Mouse (Mus musculus): Measurements from ENCODE around the gene Myd88. TPM values are rescaled to one million over a fixed set of nuclear protein-coding genes. Genes with fewer than 3 reads are reported as not detected.
"Not testable (repeated sequence)": the region's sequence is repeated elsewhere in the genome, so short reads cannot be mapped to it uniquely, and the experiment has no call there.

Gene Myd88
- total and polyA plus RNA-seq, 3 experiments = 12.3 to 27.0 (median 24.4) TPM

DNA sequence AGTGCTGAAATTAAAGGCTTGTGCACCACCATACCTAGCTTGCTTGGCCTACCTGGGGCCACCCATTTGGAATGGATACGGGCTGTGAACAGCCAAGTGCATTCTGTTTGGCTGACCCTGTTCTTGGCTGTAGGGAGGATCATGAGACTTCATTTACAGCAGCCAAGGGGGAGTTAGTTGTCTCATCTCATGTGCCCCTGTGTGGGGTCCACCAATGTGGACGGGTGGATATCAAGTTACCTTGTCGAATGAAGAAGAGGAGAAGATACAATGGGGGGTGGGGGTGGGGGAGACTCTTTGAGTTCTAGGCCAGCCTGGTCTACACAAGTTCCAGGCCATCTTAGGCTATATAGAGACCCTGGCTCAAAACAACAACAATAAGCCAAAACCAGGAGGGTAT is 33.8 kb upstream of the Myd88 start:
- 0 out of 2 replicates have a peak, but pooled peaks cover 3% of the 10 kb centered on the region for H3K4me1 ChIP-seq (ENCODE audit: insufficient read depth, low read depth, low read length)
- no peaks in the 10 kb centered on the region for H3K9me3 ChIP-seq (replicated peaks)
- peaks cover 82% of the 10 kb centered on the region for H3K36me3 ChIP-seq (replicated peaks)
- no peak overlapping the region for H3K4me3 ChIP-seq (ENCODE audit: low read depth, low read length)
- no peak for TF ChIP-seq GATA2 (IDR thresholded peaks at IDR 0.05; ENCODE audit: borderline replicate concordance, low read depth, low read length)
- no peak for TF ChIP-seq GATA1 (IDR thresholded peaks at IDR 0.05; ENCODE audit: borderline replicate concordance, low read length)
- no peak for TF ChIP-seq POLR2AphosphoS5 (IDR thresholded peaks at IDR 0.05; ENCODE audit: insufficient replicate concordance, low read depth, low read length)
- ATAC-seq (ENCODE audit: extremely low read depth, insufficient number of reproducible peaks, low FRiP score, poor library complexity, severe bottlenecking) = no peak
- H3K27me3 ChIP-seq (ENCODE audit: insufficient read depth, low read length) = no peaks in the 10 kb centered on the region
- no peak for DNase-seq (ENCODE audit: low spot score)

DNA sequence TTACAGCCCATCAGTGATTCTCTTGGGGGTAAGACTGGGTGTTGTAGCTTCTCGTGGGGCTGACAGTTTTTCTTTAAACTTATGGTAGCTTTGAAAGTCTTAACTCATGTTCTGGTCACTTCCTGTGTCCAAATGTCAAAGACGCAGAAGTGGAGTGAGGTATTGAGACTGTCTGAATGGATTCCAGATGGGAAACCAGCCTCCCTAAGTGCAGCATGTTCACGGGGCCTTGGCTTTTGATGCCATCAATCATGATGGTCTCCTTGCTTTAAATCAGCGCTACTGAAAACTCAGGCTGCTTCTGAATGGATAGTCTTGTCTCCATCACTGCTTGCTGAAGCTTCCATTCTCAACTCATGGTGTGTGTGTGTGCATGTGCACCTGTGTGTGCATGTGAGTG is 30.0 kb upstream of the Myd88 start:
- DNase-seq (ENCODE audit: low spot score) (no peak), ATAC-seq (ENCODE audit: extremely low read depth, insufficient number of reproducible peaks, low FRiP score, poor library complexity, severe bottlenecking) (no peak)
- Histone ChIP-seq H3K36me3 (replicated peaks) (peaks cover 87% of the 10 kb centered on the region), H3K4me1 (ENCODE audit: insufficient read depth, low read depth, low read length) (no peaks in the 10 kb centered on the region), H3K9me3 (replicated peaks) (no peaks in the 10 kb centered on the region), H3K4me3 (ENCODE audit: low read depth, low read length) (peak overlapping the region; percentile 2; the same call in 1 of the 2 replicates), H3K27me3 (ENCODE audit: insufficient read depth, low read length) (no peaks in the 10 kb centered on the region)
- TF ChIP-seq CTCF (IDR thresholded peaks at IDR 0.05; ENCODE audit: low read depth, low read length) = no peak
- TF ChIP-seq POLR2AphosphoS5 (IDR thresholded peaks at IDR 0.05; ENCODE audit: insufficient replicate concordance, low read depth, low read length) = no peak
- TF ChIP-seq GATA2 (IDR thresholded peaks at IDR 0.05; ENCODE audit: borderline replicate concordance, low read depth, low read length) = no peak
- no peak for TF ChIP-seq GATA1 (IDR thresholded peaks at IDR 0.05; ENCODE audit: borderline replicate concordance, low read length)

DNA sequence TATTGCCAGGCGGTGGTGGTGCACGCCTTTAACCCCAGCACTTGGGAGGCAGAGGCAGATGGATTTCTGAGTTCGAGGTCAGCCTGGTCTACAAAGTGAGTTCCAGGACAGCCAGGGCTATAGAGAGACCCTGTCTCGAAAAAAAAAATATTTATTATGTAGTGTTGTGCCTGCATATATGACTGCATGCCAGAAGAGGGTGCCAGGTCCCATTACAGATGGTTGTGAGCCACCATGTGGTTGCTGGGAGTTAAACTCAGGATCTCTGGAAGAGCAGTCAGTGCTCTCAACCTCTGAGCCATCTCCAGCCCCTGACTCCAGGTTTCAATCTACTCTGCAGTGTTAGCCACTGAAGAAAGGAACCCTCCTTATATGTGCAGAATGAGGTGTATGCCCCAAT is 29.6 kb upstream of the Myd88 start:
- DNase-seq (ENCODE audit: low spot score); H3K27me3 ChIP-seq (ENCODE audit: insufficient read depth, low read length); H3K9me3 ChIP-seq (replicated peaks); H3K4me1 ChIP-seq (ENCODE audit: insufficient read depth, low read depth, low read length); ATAC-seq (ENCODE audit: extremely low read depth, insufficient number of reproducible peaks, low FRiP score, poor library complexity, severe bottlenecking); H3K4me3 ChIP-seq (ENCODE audit: low read depth, low read length): not testable (repeated sequence)
- peaks cover 88% of the 10 kb centered on the region for H3K36me3 ChIP-seq (replicated peaks)

DNA sequence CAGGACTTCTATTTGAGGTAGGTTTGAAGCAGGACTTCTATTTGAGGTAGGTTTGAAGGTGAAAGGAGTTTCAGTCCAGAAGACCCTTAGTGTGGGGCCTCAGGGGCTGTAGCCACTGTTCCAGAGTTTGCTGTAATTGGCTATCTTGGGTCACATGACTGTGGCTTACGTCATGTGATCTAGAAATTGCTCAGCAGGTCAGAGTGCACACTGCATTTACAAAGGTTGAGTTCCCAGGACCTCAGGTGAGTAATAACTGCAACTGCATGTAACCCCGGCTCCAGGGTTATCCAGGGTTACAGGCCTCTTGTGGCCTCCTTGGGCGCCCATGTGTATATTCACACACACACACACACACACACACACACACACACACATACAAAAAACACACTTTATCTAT is 27.2 kb upstream of the Myd88 start:
- peaks cover 89% of the 10 kb centered on the region for H3K36me3 ChIP-seq (replicated peaks)
- DNase-seq (ENCODE audit: low spot score) = no peak
- H3K9me3 ChIP-seq (replicated peaks) = no peaks in the 10 kb centered on the region
- no peak for ATAC-seq (ENCODE audit: extremely low read depth, insufficient number of reproducible peaks, low FRiP score, poor library complexity, severe bottlenecking)
- no peaks in the 10 kb centered on the region for H3K27me3 ChIP-seq (ENCODE audit: insufficient read depth, low read length)
- no peaks in the 10 kb centered on the region for H3K4me1 ChIP-seq (ENCODE audit: insufficient read depth, low read depth, low read length)
- TF ChIP-seq GATA1 (IDR thresholded peaks at IDR 0.05; ENCODE audit: borderline replicate concordance, low read length) = no peak
- no peak for TF ChIP-seq CTCF (IDR thresholded peaks at IDR 0.05; ENCODE audit: low read depth, low read length)
- no peak for TF ChIP-seq POLR2AphosphoS5 (IDR thresholded peaks at IDR 0.05; ENCODE audit: insufficient replicate concordance, low read depth, low read length)
- TF ChIP-seq TAL1 (conservative IDR thresholded peaks at IDR 0.05; ENCODE audit: low read depth, low read length) = no peak
- no peak for TF ChIP-seq GATA2 (IDR thresholded peaks at IDR 0.05; ENCODE audit: borderline replicate concordance, low read depth, low read length)
- no peak overlapping the region for H3K4me3 ChIP-seq (ENCODE audit: low read depth, low read length)

DNA sequence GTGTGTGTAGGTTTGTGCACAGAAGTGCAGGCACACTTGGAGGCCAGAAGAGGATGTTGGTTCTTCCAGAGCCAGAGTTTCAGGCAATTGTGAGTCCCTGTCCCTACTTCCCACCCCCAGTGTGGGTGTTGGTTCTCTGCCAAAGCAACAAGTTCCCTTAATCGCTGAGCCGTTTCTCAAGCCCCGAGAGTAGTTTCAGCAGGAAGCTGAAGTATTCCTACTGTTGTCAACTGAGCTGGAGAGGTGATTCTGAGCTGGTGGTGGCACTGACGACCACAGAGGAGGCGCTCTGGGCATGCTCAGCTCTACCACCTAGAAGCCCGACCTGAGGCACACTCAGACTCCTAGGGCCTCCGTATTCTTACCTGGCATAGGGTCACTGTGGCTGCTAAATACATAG is 24.1 kb upstream of the Myd88 start, which contains the start of gene Slc22a14:
Slc22a14 (minus strand) TSS at position 270 of the 400 bp plus-strand sequence.
- no peak for ATAC-seq (ENCODE audit: extremely low read depth, insufficient number of reproducible peaks, low FRiP score, poor library complexity, severe bottlenecking)

DNA sequence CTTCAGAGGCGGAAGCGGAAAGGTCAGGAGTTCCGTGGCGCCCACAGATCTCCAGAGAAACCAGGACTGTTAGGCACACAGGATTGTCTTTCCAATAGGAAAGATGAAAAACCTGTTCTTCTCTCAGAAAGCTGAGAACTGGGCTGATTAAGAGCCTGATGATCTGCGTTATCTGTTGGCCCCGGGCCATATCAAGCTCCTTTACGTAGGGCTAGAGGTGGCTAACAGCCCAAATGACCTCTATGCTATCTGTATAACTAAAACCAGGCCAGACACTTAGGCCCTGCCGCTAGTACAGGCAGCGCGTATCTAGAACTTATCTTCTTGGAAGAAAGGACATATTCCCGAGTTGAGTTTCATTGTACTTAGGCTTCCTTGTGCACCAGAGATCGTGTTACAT is 22.0 kb upstream of the Myd88 start:
- Histone ChIP-seq H3K27me3 (ENCODE audit: insufficient read depth, low read length) (no peaks in the 10 kb centered on the region), H3K4me3 (ENCODE audit: low read depth, low read length) (no peak overlapping the region), H3K36me3 (replicated peaks) (peaks cover 87% of the 10 kb centered on the region), H3K9me3 (replicated peaks) (no peaks in the 10 kb centered on the region), H3K4me1 (ENCODE audit: insufficient read depth, low read depth, low read length) (peaks cover 2% of the 10 kb centered on the region)
- DNase-seq (ENCODE audit: low spot score) = no peak
- no peak for ATAC-seq (ENCODE audit: extremely low read depth, insufficient number of reproducible peaks, low FRiP score, poor library complexity, severe bottlenecking)
- TF ChIP-seq CTCF (IDR thresholded peaks at IDR 0.05; ENCODE audit: low read depth, low read length) = no peak
- TF ChIP-seq TAL1 (conservative IDR thresholded peaks at IDR 0.05; ENCODE audit: low read depth, low read length) = no peak
- TF ChIP-seq GATA2 (IDR thresholded peaks at IDR 0.05; ENCODE audit: borderline replicate concordance, low read depth, low read length) = no peak
- TF ChIP-seq GATA1 (IDR thresholded peaks at IDR 0.05; ENCODE audit: borderline replicate concordance, low read length) = no peak
- no peak for TF ChIP-seq POLR2AphosphoS5 (IDR thresholded peaks at IDR 0.05; ENCODE audit: insufficient replicate concordance, low read depth, low read length)

More for the DNA sequence above, 24.1 kb upstream of the Myd88 start, which contains the start of gene Slc22a14:
- no peaks in the 10 kb centered on the region for H3K27me3 ChIP-seq (ENCODE audit: insufficient read depth, low read length)
- TF ChIP-seq GATA1 (IDR thresholded peaks at IDR 0.05; ENCODE audit: borderline replicate concordance, low read length) (no peak), POLR2AphosphoS5 (IDR thresholded peaks at IDR 0.05; ENCODE audit: insufficient replicate concordance, low read depth, low read length) (no peak), GATA2 (IDR thresholded peaks at IDR 0.05; ENCODE audit: borderline replicate concordance, low read depth, low read length) (no peak)
- no peaks in the 10 kb centered on the region for H3K4me1 ChIP-seq (ENCODE audit: insufficient read depth, low read depth, low read length)
- peaks cover 95% of the 10 kb centered on the region for H3K36me3 ChIP-seq (replicated peaks)
- no peak for DNase-seq (ENCODE audit: low spot score)
- H3K4me3 ChIP-seq (ENCODE audit: low read depth, low read length) = no peak within 1 kb of the TSS
- H3K9me3 ChIP-seq (replicated peaks) = no peaks in the 10 kb centered on the region

DNA sequence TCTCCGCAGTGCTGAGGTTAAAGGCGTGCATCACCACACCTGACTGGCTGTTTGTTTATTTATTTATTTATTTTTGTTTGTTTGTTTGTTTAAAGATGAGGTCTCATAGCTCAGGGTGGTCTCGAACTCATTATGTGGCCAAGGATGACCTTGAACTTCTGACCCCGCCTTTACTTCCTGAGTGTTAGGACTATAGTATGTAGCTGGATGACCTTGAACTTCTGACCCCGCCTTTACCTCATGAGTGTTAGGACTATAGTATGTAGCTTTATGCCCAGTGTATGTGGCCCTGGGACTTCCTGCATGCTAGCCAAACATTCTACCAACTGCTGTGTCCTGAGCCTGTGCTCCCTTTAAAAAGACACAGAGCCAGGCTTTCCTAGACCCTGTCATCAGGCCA is 20.2 kb upstream of the Myd88 start:
- Histone ChIP-seq H3K4me1 (ENCODE audit: insufficient read depth, low read depth, low read length) (peaks cover 14% of the 10 kb centered on the region), H3K4me3 (ENCODE audit: low read depth, low read length) (no peak overlapping the region), H3K27me3 (ENCODE audit: insufficient read depth, low read length) (no peaks in the 10 kb centered on the region), H3K9me3 (replicated peaks) (no peaks in the 10 kb centered on the region), H3K36me3 (replicated peaks) (peaks cover 69% of the 10 kb centered on the region)
- TF ChIP-seq GATA2 (IDR thresholded peaks at IDR 0.05; ENCODE audit: borderline replicate concordance, low read depth, low read length) = no peak
- no peak for TF ChIP-seq TAL1 (conservative IDR thresholded peaks at IDR 0.05; ENCODE audit: low read depth, low read length)
- no peak for TF ChIP-seq GATA1 (IDR thresholded peaks at IDR 0.05; ENCODE audit: borderline replicate concordance, low read length)
- TF ChIP-seq CTCF (IDR thresholded peaks at IDR 0.05; ENCODE audit: low read depth, low read length) = no peak
- no peak for TF ChIP-seq POLR2AphosphoS5 (IDR thresholded peaks at IDR 0.05; ENCODE audit: insufficient replicate concordance, low read depth, low read length)
- no peak for DNase-seq (ENCODE audit: low spot score)
- no peak for ATAC-seq (ENCODE audit: extremely low read depth, insufficient number of reproducible peaks, low FRiP score, poor library complexity, severe bottlenecking)

Measured in G1E (cell line).